Comparison of ENCODE assay signal across 30 mouse cellular contexts in the genomic region with DNA sequence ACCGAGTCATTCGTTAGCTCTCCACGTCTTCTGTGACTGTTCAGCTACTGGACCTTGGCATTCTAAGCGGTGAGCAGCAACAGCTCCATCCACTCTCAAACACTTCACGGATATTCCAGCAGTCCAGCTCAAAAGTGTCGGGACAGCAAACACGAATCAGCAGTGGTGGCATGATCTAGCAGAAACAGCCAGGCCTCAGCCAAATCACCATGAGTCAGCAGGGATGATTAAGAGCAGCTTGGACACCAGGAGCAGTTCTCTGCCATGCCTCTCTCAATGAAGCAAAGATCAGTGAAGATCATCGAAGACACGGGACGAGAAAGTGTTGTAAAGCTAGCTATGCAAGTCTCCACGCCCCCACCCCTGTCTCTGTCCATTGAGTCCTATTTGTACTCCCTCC. TPM values are rescaled to one million over a fixed set of nuclear protein-coding genes. Genes with fewer than 3 reads are reported as not detected.
DNase-seq lines count a peak whose midpoint lies in the region; ATAC-seq lines count a peak whose summit lies in the region.
"Had no signal": no experiment of that assay in that cellular context is flagged by ENCODE, and none has a peak within 500 bp of the region (broad histone marks: within the 10 kb centered on the region; RNA-seq: fewer than 3 reads in every experiment).

No protein-coding gene starts in this region.

- H3K9me3 ChIP-seq in megakaryocyte, embryonic 14.5 days = no peaks in the 10 kb centered on the region
- H3K9me3 ChIP-seq: embryonic facial prominence, embryonic 10.5 days; embryonic facial prominence, embryonic 15.5 days; forebrain, embryonic 12.5 days; heart, embryonic 10.5 days; heart, embryonic 15.5 days; hindbrain, embryonic 13.5 days; limb, embryonic 10.5 days; limb, embryonic 15.5 days; liver, embryonic 15.5 days had no signal

- H3K36me3 ChIP-seq in megakaryocyte, embryonic 14.5 days (replicated peaks; ENCODE audit: low read length) = no peaks in the 10 kb centered on the region
- H3K36me3 ChIP-seq: embryonic facial prominence, embryonic 10.5 days; embryonic facial prominence, embryonic 15.5 days; forebrain, embryonic 12.5 days; heart, embryonic 10.5 days; heart, embryonic 15.5 days; hindbrain, embryonic 13.5 days; limb, embryonic 10.5 days; limb, embryonic 15.5 days; liver, embryonic 15.5 days had no signal

- intact Hi-C loops in left cerebral cortex, postnatal 4 days (cut with DNase I) = no loop called here

- no peaks in the 10 kb centered on the region for H3K27me3 ChIP-seq in megakaryocyte, embryonic 14.5 days (replicated peaks)
- H3K27me3 ChIP-seq: embryonic facial prominence, embryonic 15.5 days; forebrain, embryonic 12.5 days; heart, embryonic 15.5 days; hindbrain, embryonic 13.5 days; limb, embryonic 15.5 days; liver, embryonic 15.5 days had no signal

- H3K4me1 ChIP-seq in megakaryocyte, embryonic 14.5 days = peaks cover 27% of the 10 kb centered on the region
- H3K4me1 ChIP-seq: embryonic facial prominence, embryonic 10.5 days; embryonic facial prominence, embryonic 15.5 days; forebrain, embryonic 12.5 days; heart, embryonic 10.5 days; heart, embryonic 15.5 days; hindbrain, embryonic 13.5 days; limb, embryonic 10.5 days; limb, embryonic 15.5 days; liver, embryonic 15.5 days had no signal

- peak overlapping the region; percentile 82 for H3K4me3 ChIP-seq in megakaryocyte, embryonic 14.5 days (replicated peaks)
- H3K4me3 ChIP-seq: embryonic facial prominence, embryonic 10.5 days; embryonic facial prominence, embryonic 15.5 days; forebrain, embryonic 12.5 days; heart, embryonic 10.5 days; heart, embryonic 15.5 days; hindbrain, embryonic 13.5 days; limb, embryonic 10.5 days; limb, embryonic 15.5 days; liver, embryonic 15.5 days had no signal

- peak; percentile 54 to 71 for DNase-seq in adrenal gland, adult (ENCODE audit: inconsistent age in 2 of 2, low spot score in 1 of 2)
- DNase-seq in adrenal gland, postnatal 4 days (ENCODE audit: low spot score in 2 of 2) = no peak
- peak; percentile 27 for DNase-seq in ZHBTc4 (ENCODE audit: low read depth, low spot score)
- no peak for DNase-seq in gastrocnemius, postnatal 25 days
- no peak for DNase-seq in left cerebral cortex, postnatal 4 days
- DNase-seq: cerebellum, adult 2 months; cerebellum, postnatal 25 days; forebrain, postnatal 0 days; heart, postnatal 4 days; kidney, adult 8-10 months; layer of hippocampus, postnatal 36 days; lung, embryonic 14.5 days; midbrain, embryonic 14.5 days; thymus, postnatal 14 days had no signal

- no peak for ATAC-seq in megakaryocyte, adult 5-6 weeks (ENCODE audit: poor library complexity, severe bottlenecking)
- ATAC-seq: CD4-positive, CD25-positive, alpha-beta regulatory T cell, adult 4 months; forebrain, postnatal 0 days; intestine, embryonic 16.5 days had no signal

RNA-seq across cellular contexts. Expression of a gene that starts 13.0 kb away (rescaled TPM):
- 1 to 10 TPM; 6.3 to 7.9 TPM for total RNA-seq in adrenal gland, postnatal 4 days (2021)
- polyA plus RNA-seq in megakaryocyte, embryonic 14.5 days (2012; ENCODE audit: insufficient read depth, low replicate concordance) = 0.18 TPM in 1 of 2 replicates, not detected in the other
- total RNA-seq in megakaryocyte, adult 5-6 weeks (2015) = not detected in 2 replicates
- not detected in 2 replicates for total RNA-seq in megakaryocyte, adult 5-6 weeks (2017)
- total RNA-seq in gastrocnemius, postnatal 25 days (2021) = 10 to 100 TPM; 18.2 to 22.8 TPM
- 1 to 10 TPM; 9.5 to 9.9 TPM for total RNA-seq in left cerebral cortex, postnatal 4 days (2021)
- total RNA-seq: granulocyte monocyte progenitor cell, adult 5-6 weeks; megakaryocyte-erythroid progenitor cell, adult 5-6 weeks; monocyte, adult 5-6 weeks had no signal
- polyA plus RNA-seq: CD4-positive, CD25-positive, alpha-beta regulatory T cell, adult 4 months had no signal

RNA-seq across cellular contexts. Expression of a gene that starts 26.3 kb away (rescaled TPM):
- total RNA-seq in adrenal gland, postnatal 4 days (2021) = 10 to 100 TPM; 74.1 to 83.6 TPM
- 1.6 and 13.8 TPM in 2 replicates for polyA plus RNA-seq in megakaryocyte, embryonic 14.5 days (2012; ENCODE audit: insufficient read depth, low replicate concordance)
- 39.8 and 43.4 TPM in 2 replicates for total RNA-seq in megakaryocyte, adult 5-6 weeks (2015)
- total RNA-seq in megakaryocyte, adult 5-6 weeks (2017) = 26.8 and 37.1 TPM in 2 replicates
- total RNA-seq in gastrocnemius, postnatal 25 days (2021) = 10 to 100 TPM in 1 of 2 experiments, 1 to 10 TPM in 1; 9.6 to 10.5 TPM
- total RNA-seq in left cerebral cortex, postnatal 4 days (2021) = 10 to 100 TPM; 51.4 to 52.5 TPM

Comparison
In these comparisons a context has a peak if more than half of its experiments do, and no peak if none do; other contexts are left out.
1. DNase-seq: peak in adrenal gland, adult (2 of 2) and ZHBTc4 (single experiment); none in adrenal gland, postnatal 4 days (0 of 2), gastrocnemius, postnatal 25 days (single experiment) and left cerebral cortex, postnatal 4 days (single experiment).
2. RNA of a gene that starts 13.0 kb away (total RNA-seq): 18.2 to 22.8 TPM in gastrocnemius, postnatal 25 days, 9.5 to 9.9 TPM in left cerebral cortex, postnatal 4 days and 6.3 to 7.9 TPM in adrenal gland, postnatal 4 days; not detected in megakaryocyte, adult 5-6 weeks; every median in the first group is over 4 times any median in the second.